Mouse (Mus musculus): ENCODE results near the gene Apba2.

Gene Apba2

GRCm38 (mm10) chr7:64501536-64502270 lies at the start of gene Apba2:
Apba2 (plus strand) TSS chr7:64501706.
- peak; percentile 9 to 56 for DNase-seq (ENCODE audit: low spot score in 2 of 2)

DNA sequence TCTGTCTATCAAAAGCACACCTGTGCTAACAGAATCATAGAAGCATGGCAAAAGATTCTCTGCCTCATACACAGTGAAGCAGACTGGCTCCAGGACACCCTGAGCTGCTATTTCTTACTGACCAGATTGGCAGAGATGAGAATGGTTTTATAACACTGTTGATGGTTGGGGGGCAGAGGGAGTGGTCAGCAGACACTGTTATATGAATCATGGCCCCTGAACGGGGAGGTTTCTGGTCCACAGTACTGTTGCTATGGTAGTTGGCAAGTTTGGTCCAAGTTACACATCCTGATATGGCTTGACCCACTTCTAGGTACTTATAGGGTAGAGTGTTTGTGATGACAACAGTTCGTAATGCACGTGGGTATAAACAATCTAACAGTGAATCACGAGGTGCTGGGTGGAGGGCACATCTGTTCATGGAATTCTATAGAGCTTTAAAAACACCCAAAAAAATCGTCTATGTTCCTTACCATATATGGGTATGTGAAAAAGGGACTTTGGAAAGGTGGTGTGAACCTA lies 49.6 kb upstream of the Apba2 start:
- peak in 1 of 2 experiments; percentile 23 for DNase-seq (ENCODE audit: low spot score in 2 of 2)

DNA sequence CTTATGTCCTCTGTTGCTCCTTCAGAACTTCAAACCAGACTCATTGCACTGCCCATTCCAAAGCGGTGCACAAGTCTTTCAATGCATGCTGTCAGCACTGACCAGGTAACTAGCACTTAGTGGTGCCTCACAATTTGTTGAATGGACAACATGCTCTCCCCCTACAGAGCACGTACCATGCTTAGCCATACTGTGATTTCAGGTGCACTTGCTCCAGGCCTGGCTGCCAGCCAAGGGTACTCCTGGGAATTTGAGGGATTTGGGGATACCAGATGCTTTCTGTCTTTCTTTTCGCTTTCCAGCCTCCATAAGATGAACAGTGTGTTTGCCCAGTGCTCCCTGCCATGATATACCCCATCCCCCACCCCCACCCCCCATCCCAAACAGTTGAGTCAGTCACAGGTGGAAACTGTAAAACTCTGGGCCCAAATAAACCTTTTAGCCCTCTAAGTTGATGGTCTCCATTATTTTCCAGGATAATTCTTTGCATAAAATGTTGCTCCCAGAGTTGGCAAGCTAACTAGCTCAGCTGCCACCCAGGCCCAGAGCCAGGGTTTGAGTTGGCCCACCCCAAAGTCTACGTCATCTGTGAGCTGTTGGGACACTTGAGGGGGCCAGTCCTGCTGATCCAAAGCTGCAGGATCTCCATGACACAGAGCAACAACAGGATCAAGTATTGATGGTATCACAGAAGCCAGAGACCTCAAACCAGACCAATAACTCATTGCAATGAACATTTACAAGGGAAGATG lies 48.9 kb upstream of the Apba2 start:
- peak in 1 of 2 experiments; percentile 35 for DNase-seq (ENCODE audit: low spot score in 2 of 2)

- DNase-seq (ENCODE audit: low spot score in 2 of 2): peak in 1 of 2 experiments; percentile 29
Measured at GRCm38 (mm10) chr7:64456176-64456575, 45.3 kb upstream of the Apba2 start.

DNA sequence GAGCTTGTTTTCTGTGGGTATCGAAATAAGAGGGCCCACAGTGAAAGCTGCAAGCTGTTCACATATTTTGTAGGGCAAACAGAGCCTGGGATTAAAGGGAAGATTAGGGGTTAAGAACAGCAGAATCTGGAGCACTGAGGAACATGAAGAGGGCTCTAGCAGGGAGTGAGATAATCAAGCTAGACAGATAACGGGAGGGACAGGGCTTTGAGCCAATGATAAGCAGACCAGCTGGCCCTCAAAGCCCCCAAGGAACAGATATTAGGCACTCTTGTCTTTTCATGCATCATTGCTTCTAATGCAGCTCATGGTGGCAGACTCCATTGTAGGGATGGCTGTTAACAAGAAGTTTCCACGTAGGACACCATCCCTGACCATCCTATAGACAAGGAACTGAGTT lies 44.8 kb upstream of the Apba2 start:
- peak in 1 of 2 experiments; percentile 24 for DNase-seq (ENCODE audit: low spot score in 2 of 2)

DNA sequence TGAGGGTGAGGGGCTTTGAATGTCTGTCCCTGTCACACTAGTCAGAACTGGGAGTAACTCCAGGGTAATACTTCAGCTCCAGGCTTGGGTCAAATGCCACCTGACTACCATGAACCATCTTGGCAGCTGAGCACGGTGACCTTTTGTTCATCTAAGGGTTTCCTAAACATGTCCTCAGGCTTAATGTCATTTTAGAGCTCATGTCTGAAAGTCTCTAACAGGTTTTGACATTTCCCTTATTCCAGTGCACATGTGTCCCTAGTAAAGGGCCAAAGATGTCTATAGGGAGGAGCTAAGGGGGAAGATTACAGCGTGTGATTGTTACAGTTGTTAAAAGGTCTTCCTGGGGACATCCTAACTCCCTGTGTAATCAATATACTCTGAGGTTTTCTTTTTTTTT lies 43.7 kb upstream of the Apba2 start:
- DNase-seq (ENCODE audit: low spot score in 2 of 2): no peak

DNA sequence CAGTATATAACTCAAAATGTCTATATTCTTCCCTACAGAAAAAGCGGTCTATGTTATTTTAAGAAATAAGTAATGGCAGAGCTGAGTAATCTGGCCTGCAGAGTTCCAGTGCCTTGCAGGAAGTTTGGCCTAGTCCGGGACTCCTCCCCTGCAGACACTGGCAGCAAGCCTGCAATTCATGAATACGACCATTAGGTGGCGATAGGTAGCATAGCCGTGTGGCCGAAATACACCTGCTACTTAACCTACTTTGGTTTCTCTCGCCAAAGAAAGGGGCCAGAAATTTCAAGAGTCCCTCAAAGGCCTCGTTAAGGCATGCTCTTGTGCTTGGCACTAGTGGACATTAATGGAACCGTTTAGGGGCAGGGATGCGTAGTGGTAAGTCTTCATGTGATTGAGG lies 4.1 kb upstream of the Apba2 start:
- peak; percentile 12 to 45 for DNase-seq (ENCODE audit: low spot score in 2 of 2)

- DNase-seq (ENCODE audit: low spot score in 2 of 2): peak; percentile 10 to 57
Measured at GRCm38 (mm10) chr7:64502271-64503180, 1.0 kb downstream of the Apba2 start.

- peak; percentile 5 to 55 for DNase-seq (ENCODE audit: low spot score in 2 of 2)
Measured at GRCm38 (mm10) chr7:64503641-64504040, 2.1 kb downstream of the Apba2 start.

- DNase-seq (ENCODE audit: low spot score in 2 of 2): peak; percentile 7 to 44
Measured at GRCm38 (mm10) chr7:64504691-64505231, 3.3 kb downstream of the Apba2 start.

- DNase-seq (ENCODE audit: low spot score in 2 of 2): peak; percentile 4 to 41
Measured at GRCm38 (mm10) chr7:64505571-64505970, 4.1 kb downstream of the Apba2 start.

DNA sequence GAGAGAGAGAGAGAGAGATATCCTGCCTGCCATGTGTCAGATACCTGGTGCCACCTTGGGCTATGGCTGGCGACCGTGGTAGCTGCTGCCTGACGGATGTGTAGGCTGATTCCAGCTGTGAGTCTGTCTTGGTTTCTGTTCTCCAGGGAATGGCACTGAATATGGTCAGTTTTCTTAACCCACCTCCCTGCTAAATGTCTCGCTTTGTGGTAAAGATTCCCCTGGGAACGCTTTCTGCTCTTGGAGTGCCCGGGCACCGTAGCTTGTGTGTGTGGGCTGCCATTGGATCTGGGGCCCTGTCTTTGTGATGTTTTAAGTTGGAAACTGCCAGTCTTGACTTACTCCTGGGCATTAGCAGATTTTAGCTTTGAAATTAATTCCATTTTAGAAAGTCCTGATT lies 7.3 kb downstream of the Apba2 start:
- peak; percentile 1 to 35 for DNase-seq (ENCODE audit: low spot score in 2 of 2)

- peak; percentile 8 to 32 for DNase-seq (ENCODE audit: low spot score in 2 of 2)
Measured at GRCm38 (mm10) chr7:64509911-64510310, 8.4 kb downstream of the Apba2 start.

- DNase-seq (ENCODE audit: low spot score in 2 of 2): peak; percentile 9 to 40
Measured at GRCm38 (mm10) chr7:64510526-64511210, 9.2 kb downstream of the Apba2 start.

DNA sequence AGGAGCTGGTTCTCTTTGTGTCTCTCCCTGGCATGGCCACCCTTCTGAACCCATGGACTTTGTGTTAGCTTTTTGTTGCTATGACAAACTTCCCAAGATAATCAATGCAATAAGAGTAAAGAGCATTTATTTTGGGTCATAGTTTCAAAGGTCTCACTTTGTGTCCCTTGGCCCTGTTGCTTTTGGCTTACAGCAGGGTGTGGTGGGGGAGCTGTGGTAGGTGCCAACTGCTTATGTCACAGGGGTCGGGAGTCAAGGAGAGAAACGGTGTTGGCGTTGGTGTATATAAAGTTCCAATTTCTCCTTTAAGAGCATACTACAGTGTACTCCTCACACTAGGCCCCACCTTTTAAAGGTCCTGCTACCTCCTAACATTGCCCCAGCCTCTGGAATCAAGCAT lies 12.1 kb downstream of the Apba2 start:
- peak in 1 of 2 experiments; percentile 40 for DNase-seq (ENCODE audit: low spot score in 2 of 2)

GRCm38 (mm10) chr7:64515280-64515679 lies 13.8 kb downstream of the Apba2 start:
- DNase-seq (ENCODE audit: low spot score in 2 of 2): peak in 1 of 2 experiments; percentile 27

DNA sequence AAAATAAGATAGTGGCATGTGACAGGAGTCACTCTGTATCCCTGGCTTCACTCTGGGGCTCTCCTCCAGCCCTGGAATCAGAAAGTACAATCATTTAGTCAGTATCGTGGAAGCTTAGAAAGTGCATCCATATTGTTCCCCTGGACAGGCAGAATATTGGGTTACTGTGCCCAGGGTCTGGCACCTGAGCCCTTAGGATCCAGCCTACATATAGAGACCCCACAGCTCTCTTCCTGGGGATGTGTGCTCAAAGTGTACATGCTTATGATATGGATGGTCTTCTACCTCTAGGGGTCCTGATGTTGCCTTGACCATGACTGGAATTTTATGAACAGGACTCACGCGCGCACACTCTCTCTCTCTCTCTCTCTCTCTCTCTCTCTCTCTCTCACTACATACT lies 14.4 kb downstream of the Apba2 start:
- no peak for DNase-seq (ENCODE audit: low spot score in 2 of 2)

- no peak for DNase-seq (ENCODE audit: low spot score in 2 of 2)
Measured at GRCm38 (mm10) chr7:64519091-64519490, 17.6 kb downstream of the Apba2 start.

- no peak for DNase-seq (ENCODE audit: low spot score in 2 of 2)
Measured at GRCm38 (mm10) chr7:64519521-64519920, 18.0 kb downstream of the Apba2 start.

DNA sequence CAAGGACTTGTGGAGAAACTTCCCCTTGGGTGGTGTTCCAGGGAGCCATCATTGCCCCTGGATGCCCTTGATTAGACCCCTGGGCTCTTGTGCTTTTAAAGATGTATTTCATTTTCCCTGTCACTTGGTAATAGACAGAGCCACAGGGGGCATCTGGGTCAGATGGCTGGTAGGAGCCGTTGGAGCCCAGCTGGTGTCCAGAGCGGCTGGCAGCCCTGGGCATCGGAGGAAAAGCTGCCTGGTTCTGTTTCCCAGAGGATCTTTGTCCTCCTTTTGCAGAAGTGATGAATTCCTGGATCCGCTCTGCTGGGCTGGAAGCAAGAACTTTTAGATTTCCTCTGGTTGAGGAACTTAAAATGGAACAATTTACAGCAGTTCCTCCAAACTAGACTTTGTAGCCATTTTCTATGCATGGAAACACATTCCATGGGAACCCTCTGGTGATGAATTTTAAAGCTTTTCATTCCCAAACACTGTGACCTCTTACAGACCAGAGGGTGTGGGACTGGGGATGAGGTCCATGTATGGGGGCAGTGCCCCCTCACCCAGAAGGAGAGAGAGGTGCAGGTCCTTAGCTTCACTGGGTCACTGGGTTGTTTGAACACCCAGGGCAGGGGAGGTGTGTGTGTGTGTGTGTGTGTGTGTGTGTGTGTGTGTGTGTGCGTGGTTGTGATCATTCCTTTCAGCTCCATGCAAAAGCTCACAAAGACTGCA lies 20.3 kb downstream of the Apba2 start:
- no peak for DNase-seq (ENCODE audit: low spot score in 2 of 2)
